Mouse (Mus musculus): ENCODE results near the gene Sel1l. TPM values are rescaled to one million over a fixed set of nuclear protein-coding genes. Genes with fewer than 3 reads are reported as not detected.

Gene Sel1l
- total RNA-seq, 2 experiments from 2014 or later: 145 to 159 TPM

DNA sequence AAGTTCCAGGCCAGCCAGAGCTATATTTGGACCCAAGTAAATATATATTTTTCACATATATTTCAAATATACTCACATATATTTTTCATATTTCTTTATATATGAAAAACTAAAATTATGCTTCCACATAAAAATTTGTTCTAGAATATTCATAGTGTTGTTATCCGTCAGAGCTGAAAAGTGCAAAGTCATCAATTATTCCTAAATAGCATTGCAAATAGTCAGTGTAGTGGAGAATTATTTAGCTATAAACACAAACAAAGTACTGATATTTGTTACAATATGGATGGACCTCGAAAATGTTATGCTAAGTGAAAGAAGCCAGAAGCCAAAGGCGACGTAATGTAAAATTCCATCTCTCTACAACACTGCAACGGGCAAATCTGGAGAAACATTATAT is 67.5 kb downstream of the Sel1l start:
- no peak for DNase-seq (ENCODE audit: low spot score in 2 of 2)

DNA sequence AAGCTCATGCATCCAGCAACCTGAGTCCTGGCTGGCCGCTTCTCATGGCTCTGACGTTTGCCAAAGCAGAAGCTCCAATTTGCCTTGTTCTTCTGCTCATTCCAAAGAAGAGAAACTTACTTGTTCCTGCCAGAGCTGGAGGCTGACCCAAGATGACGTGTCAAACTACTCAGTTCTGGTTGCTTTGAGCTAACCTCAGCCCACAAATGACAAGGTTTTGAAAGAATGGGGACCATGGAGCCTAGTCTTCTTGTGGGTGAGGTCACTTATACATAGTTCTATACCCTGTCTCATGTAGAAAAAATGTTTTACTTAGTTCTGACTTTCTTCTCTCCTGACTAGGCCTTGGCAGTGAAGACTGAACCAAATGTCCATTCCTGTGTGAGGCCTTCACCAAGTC is 68.4 kb downstream of the Sel1l start:
- DNase-seq (ENCODE audit: low spot score in 2 of 2): no peak

DNA sequence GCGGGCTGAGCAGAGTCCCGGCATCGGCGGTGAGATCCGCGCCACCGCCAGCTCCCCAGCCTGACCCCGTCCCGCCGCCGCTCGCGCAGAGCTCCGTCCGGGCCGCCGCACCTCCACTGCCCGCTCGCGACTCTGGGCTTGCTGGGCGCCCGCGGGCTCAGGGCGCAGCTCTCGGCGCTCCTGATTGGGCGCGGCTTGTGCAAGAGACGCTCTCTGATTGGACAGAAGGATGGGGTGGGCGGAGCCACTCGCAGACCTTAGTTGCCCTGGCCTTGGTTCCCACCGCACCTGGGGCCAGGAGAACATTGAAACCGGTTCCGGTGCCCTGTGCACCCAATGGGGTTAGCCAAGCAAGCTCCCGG is 70.0 kb downstream of the Sel1l start:
- peak; percentile 80 to 83 for DNase-seq (ENCODE audit: low spot score in 2 of 2)

DNA sequence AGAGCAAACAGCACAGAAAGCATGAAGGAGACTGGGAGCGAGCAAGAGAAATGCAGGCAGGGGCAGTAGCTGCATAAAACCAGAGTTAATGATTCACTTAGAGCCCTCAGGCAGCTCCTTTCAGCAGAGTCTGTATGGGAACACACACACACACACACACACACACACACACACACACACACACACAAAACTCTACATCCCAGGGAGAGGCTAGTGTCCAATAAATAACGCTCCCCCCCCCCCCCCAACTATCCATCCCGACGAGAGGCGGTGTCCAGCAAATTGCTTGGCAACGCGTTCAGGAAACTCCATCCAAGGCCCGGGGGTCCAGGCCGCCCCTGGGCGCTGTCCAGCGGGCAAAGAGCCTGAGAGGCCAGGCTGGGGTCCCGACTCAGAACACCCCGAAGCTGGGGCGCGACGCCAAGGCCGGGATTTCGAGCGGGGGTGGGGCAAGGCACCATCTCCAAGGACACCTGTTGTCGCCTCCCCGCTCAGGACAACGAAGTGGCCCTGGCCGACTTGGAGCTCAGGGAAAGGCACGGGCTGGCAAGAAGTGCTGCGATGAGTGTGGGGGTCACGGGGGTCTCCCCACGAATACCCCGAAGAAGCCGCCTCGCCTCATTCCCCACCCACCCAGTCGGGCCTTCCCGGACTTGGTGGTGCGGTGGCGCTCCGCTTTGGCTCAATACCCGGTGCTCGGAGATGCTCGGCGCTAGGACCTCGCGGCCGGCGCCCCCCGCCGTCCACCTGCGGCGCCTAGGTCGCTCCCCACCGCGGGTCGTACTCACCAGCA is 70.5 kb downstream of the Sel1l start:
- DNase-seq (ENCODE audit: low spot score in 2 of 2): peak; percentile 71 to 75

DNA sequence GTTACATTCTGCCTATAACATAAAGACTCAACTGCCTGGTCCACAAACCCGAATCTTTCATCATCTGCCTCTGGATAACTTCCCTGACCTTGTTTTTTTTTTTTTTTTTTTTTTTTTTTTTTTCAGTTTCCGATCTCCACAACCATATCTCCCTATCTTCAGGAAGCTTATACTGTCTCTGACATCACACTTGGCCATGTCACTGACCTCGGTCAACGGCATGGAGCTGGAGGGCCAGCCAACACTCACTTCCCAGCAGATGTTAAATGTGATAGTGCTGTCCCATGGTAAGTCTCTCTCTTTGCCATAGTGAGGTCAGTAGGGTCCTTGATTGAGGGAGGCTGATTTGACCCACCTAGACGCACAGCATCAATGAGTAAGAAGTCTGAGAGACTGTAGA is 72.6 kb downstream of the Sel1l start:
- no peak for DNase-seq (ENCODE audit: low spot score in 2 of 2)

DNA sequence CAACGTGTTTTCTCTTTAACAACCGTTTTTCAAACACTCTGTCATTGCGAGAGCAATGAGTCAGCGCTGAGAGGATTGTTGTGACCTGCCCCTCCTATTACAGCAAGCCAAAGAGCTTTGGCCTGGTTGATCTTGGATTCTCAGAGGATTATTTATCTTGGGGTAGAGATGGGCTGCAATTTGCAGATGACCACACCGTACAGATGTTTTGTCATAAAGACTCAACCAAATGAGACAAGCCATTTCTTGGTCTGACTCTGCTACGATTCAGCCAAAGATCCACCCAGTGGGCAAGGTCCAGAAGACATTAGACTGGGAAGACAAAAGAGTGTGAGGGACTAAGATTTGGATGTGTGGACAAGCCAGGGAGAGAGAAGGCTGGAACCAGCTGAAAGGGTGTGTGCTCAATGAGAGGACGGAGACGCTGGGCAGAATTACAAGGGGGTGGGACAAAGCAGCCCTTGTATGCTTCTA is 74.1 kb downstream of the Sel1l start:
- DNase-seq (ENCODE audit: low spot score in 2 of 2): peak in 1 of 2 experiments; percentile 55

DNA sequence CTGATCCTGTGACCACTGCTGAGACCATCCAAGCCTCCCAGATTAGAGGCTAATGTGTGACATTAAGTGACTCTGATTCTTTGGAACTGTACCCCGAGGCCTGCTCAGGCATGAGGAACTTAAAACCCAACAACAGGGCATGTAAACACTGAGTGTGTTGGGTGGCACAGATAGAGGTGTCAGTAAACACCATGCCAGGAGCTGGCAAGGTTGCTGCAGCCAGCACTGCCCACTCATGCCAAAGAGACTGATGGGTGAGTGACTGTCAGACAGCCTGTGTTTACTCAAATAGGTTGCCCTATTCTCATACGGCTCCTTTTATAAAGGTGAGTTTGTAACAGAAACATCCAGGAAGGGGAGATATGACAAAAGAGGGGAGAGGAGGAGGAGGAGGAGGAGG is 80.1 kb downstream of the Sel1l start:
- DNase-seq (ENCODE audit: low spot score in 2 of 2): no peak

DNA sequence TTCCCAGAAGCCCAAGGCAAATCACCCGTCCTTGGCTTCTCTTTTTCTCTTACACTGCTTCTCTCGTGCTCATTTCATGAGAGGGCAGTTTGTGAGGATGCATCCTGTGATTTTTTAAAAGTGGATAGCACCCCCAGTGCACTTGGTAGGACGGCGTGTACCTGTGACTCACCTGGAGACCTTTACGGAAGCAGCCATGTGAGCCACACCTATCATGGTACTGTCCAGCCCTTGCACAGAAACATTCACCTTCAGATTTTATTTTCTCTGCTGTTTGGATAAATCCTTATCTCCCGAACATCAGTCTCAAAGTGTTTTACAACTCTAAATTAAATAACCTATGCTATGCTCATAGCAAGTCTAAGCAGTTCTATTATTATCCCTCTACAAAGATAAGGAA is 80.8 kb downstream of the Sel1l start:
- DNase-seq (ENCODE audit: low spot score in 2 of 2): no peak

DNA sequence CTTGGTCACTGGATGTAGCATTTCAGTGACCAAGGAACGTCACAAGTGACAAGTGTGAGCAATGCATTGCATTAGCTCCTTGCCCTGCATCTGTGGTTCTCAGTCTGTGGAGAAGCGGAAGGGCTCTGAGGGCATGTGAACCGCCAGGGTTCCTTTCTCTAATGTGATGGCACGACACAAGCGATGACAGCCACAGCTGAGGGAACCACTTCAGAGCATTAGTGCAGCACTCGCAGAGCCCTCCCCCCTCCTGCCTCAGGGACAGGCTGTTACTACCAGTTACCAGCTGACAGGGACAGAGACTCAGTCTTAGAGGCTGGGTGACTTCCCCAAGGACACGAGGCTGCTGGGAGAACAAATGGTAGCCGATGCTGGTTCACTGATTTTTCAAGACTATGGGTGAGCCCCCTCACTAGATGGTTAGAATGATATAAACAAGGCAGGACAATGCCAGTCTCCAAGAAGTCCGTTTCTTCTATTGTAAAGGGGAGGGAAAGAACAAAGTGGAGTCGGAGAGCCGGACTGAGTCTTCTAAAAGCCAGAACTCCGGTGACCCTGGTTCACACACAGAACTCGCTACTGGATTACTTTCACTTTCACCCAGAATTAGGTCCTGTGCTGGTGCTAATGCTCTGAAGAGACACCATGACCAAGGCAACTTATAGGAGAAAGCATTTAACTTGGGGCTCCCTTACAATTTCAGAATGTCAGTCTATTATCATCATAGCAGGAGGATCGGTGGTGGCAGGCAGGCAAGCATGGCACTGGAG is 82.4 kb downstream of the Sel1l start:
- peak in 1 of 2 experiments; percentile 62 for DNase-seq (ENCODE audit: low spot score in 2 of 2)

DNA sequence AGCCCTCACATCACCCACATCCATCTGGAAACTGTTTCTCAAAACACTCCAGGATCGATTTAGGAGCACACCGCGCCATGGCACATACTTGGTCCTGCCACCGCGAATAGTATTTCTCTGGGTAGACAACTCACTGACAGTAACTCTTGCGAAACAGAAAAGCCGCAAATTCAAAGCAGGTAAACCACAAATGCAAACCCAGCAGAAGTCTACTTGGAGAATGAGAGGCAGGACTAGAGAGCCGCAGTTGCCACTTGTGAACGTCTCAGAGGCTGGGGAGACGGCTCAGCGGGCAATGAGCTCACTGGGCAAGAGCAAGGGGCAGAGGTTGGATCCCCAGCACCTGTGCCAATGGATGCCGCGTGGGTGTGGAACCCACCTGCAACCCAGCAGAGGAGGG is 83.5 kb downstream of the Sel1l start:
- DNase-seq (ENCODE audit: low spot score in 2 of 2): no peak

DNA sequence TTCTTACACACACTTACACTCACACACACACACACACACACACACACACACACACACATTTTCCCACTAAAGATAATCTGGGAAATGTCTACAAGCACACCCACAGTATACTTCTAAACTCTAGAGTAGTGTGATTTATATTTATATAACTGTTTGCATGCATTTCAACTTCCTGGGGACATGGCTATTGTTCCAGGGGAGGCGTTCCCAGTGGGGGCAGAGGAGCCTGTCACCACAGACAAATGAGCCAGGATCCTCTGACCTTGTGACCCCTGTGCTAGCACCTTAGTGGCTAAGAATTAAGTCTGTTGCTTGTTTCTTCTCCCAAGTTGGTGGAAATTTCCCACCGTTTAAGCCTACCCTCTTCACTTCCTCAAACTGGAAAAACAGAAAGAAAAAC is 83.9 kb downstream of the Sel1l start:
- no peak for DNase-seq (ENCODE audit: low spot score in 2 of 2)

DNA sequence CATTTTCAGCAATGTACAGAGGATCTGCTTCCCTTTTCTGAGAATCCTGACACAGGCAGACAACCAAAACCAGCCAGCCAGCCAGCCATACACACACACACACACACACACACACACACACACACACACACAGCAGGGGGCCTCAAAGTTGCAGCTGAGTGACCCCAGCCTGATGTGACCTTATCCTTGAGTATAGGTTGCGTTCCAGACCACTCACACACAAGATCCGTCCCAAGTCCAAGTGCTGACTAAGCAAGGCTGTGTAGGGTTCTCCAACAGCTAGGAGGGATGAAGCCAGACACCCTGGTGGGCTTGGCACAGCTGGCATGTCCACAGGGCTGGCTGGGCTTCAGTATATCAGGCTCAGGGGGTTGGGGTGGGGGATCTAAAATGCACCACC is 84.5 kb downstream of the Sel1l start:
- no peak for DNase-seq (ENCODE audit: low spot score in 2 of 2)

DNA sequence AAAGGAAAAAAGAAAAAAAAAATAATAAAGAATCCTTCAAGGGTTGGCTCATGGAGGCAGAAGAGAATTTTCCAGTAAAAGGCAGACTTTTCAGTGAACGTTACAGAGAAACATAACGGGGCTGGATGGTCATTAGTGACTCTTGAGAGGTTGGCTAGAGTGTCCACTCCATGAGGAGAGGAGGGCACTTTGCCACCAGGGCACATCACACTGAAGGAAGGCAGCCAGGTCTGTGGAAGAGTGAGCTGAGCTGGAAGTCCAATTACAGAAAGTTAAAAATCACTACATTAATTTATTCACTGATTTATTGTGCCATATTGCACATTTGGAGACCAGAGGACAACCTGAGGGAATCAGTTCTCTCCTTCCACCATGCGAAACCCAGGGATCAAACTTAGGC is 89.1 kb downstream of the Sel1l start:
- DNase-seq (ENCODE audit: low spot score in 2 of 2): no peak

DNA sequence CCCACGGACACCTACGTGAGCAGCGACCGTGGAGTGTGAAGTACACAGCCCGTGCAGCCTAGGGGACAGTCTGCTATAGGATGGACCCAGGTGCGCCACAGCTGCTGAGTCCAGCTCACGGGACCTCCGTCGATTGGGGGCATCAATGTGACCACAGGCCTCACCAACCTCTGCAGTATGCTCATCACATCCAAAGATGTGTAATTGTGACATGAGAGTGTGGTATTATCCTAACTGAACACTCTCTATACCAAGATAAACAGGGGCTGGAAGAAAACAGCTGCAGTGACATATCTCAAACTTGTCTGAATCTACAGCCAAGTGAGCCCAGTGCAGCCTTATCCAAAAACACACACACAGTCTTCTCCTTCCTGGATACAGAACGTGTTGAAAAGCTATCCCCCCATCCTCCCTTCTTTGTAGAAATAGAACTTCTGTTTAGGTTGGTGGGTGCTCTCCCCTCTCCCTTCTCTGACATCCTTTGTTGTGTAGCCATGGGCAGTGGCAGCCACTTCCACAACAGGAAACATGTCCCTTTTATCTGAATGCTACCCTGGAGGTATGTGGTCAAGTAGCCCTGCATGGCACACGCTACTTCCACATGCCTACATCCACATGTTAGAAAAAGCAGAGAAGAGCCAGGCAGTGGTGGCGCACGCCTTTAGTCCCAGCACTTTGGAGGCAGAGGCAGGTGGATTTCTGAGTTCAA is 90.9 kb downstream of the Sel1l start:
- no peak for DNase-seq (ENCODE audit: low spot score in 2 of 2)

DNA sequence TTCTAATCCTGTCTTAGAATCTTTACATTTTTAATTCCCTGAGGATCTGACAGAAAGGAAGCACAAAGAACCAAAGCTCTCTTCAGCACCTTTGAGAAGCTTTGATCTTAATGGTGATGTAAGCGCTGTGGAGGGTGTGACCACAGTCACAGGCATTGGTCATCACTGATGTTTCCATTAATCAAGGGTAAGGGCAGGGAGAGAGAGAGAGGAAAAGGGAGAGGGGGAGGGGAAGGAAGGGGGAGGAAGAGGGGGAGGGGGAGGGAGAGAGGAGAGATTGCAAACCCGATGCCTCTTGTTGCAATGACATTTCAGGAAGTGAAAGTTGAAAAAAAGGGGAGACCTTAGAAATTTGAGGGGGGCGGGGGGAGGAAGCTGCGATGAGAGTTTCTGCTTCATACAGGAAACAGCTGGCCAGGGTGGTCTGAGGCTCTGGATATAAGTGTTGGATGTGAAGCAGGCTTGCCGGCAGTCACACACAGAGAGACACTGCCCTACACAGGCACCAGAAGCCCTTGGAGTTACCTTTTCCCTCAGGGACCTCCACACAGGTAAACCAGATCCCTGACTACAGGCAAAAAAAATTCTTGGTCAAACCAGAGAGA is 92.3 kb downstream of the Sel1l start:
- no peak for DNase-seq (ENCODE audit: low spot score in 2 of 2)

Small RNA genes lying within 50 kb of the gene (microRNA-seq; reads per million reads assigned to microRNA genes)
- 0 reads per million in 2 experiments for gene Gm22015

Other genes starting within 250 kb of the Sel1l start
- 10 to 100 TPM; 24.7 to 33.3 TPM for gene Ston2, start 60.8 kb downstream of the Sel1l start, total RNA-seq (2021)

All from layer of hippocampus, postnatal 14 days (tissue).